Mouse (Mus musculus) CH12F3 (cell line): ENCODE measurements around the gene Mrm2.

Source experiments
- in situ Hi-C: fragments of 300-500 bp; cut with MboI; formaldehyde crosslinking; loops from 2 replicates; pipeline ENCODE4 v1.14.3; 2020; ENCODE audit warnings: low sequenced_read_pairs

The Mrm2 gene

DNA sequence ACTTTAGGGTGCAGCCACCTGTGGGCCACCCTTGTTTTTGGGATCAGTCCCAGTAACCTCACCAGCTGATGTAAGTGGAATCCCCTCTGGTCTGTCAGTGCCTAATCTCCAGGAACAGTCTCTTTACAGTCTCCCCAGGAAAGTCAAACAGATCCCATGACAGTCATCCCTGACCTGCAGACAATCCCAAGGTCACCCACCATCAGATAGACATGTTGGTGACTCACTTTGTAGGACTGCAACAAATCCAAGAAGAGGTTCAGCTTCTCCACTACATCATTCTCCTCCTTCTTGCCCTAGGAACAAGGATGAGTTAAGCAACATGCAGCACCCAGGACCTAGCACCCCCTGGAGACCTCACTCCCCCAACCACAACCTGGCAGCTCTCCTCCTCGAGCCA is 14.4 kb upstream of the Mrm2 start:
- in situ Hi-C loops: loop anchor here (10.0 kb wide), 1 partner anchor 49 kb away; no protein-coding TSS in a partner anchor

- in situ Hi-C loops: loop anchor here (10.0 kb wide), 1 partner anchor 50 kb away; no protein-coding TSS in a partner anchor
Measured at GRCm38 (mm10) chr5:140345244-140345643, 13.5 kb upstream of the Mrm2 start.

DNA sequence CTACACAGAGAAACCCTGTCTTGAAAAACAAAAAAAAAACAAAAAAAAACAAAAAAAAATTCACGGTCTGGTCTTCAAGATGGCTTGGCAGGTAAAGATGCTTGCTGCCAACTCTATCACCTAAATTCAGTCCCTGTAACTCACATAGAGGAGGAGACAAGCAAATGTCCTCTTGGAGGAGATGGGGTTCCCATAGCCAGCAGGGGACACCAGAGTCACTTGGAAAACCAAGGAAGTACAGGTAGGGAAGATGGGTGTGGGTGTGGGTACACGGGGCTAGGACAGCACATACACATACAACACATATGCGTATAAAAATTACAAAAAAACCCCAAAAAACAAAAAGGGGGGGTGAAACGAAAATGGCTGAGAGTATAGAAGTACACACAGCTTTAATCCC is 11.2 kb upstream of the Mrm2 start:
- in situ Hi-C loops: loop anchor here (10.0 kb wide), 1 partner anchor 52 kb away; no protein-coding TSS in a partner anchor

GRCm38 (mm10) chr5:140339836-140340235 is 8.1 kb upstream of the Mrm2 start:
- in situ Hi-C loops: loop anchor here (10.0 kb wide), 1 partner anchor 55 kb away; no protein-coding TSS in a partner anchor

GRCm38 (mm10) chr5:140338779-140339178 is 7.1 kb upstream of the Mrm2 start:
- in situ Hi-C loops: no loop called here

- in situ Hi-C loops: no loop called here
Measured at GRCm38 (mm10) chr5:140336680-140337079, 5.0 kb upstream of the Mrm2 start.

DNA sequence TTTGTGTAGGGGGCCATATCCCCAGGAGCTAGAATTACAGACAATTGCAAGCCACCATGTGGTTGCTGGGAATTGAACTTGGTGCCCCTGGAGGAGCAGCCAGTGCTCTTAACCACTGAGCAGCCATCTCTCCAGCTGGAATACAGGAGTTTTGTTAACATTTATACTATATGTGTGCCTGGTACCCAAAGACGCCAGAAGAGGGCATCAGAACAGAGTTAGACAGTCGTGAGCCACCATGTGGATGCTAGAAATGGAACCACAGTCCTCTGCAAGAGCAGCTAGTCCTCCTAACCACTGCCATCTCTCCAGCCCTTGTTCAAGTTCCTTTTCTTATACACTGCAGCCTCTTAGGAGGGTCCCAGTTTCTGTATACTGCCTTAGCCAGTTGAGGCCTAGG is 1.9 kb upstream of the Mrm2 start:
- in situ Hi-C loops: no loop called here

DNA sequence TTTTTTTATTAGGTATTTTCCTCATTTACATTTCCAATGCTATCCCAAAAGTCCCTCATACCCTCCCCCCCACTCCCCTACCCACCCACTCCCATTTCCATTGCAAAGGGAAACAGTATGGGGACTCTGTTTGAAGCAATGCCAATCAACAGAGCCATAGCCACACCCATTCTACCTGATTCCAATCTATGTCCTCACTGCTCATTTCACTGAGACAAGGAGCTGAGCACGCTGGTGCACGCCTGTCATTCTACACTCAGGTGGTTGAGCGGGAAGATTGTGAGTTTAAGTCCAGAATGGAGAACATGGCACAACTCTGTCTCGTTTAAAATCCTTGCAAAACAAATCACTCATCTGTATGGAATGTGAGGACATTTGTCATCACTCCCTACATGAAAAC is 821 bp upstream of the Mrm2 start:
- in situ Hi-C loops: no loop called here

DNA sequence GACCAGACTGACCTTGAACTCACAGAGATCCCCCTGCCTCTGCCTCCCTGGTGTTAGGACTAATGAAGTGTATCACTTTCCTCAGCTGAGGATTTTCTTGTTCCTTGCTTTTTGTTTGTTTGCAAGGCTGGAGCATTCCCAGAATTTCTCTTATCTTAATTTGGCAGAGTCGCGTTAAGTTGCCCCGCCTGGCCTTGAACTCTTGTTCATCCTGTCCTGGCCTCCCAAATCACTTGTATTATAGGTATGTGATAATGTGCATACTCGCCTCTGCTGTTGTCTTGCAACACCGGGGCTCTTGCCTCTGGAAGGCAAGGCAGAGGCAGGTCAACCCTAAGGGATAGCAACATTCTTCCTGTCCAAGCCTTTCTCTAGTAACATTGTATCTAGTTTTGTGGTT is 7.6 kb downstream of the Mrm2 start:
- in situ Hi-C loops: no loop called here

DNA sequence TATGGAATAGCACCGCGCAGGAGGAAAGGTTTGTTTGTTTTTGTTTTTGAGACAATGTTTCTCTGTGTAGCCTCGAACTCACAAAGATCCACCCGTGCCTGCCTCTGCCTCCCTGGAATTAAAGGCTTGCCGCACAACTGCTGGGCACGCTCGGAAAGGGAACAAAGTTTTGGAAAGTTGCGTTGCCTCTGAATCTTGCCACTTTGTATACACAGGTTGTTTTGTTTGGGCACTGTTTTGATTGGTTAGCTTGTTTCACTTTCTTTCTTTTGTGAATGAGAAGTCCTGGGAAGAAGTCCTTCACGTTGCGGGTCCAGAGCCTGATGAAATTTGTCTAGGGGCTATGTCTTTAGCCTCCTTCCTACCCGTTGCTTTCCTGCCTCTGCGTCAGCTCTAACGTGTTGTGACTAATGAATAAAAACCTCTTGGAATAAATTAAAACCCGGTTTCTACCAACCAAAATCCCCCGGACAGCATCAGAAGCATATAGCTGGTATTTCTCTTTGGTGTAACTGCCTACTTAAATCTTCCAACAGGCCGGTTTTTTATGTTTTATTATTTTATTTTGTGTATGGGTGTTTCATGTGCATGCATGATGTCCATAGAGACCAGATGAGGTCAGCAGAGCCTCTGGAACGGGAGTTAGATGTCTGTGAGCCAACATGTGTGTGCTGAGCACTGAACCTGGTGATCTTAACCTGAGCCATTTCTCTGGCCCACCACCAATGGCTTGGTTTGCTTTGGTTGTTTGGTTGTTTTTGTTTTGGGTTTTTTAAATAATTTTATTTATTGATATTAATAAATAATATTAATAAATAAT is 9.7 kb downstream of the Mrm2 start:
- in situ Hi-C loops: no loop called here

DNA sequence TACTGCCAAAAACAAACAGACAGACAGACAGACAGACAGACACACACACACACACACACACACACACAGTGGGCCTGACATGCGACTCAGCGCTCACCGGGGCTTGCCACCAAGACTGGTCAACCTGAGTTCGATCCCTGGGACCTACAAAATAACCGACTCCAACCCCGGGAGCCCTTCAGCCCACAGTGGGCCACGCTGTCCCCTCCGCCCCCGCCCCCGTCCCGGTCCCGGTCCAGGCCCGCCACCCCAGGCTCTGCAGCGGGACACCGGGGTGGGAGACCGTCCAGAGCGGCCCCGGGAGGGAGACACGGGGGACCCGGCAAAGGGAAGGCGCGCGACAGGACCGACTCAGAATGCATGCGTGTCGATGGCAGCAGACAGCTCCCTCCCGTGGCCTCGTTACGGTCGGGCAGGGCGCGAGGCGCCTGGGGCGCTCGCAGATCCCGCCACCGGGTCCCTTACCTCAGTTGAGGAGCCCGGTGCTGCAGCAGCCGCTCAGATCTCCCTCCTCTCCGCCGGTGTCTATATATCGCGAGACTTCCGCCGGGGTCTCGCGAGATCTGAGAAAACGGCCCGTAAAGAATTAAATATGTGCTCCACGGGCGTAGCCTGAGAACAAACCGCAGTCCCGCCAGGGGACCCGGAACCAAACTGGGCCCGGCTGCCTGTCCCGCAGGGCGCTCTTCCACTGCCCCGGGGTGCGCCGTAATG is 10.5 kb downstream of the Mrm2 start, which contains the start of the genes Mad1l1 and Nudt1:
TSS of gene Mad1l1 (minus strand) at position 511 of the 714 bp plus-strand sequence.
TSS of gene Nudt1 (plus strand) at position 615 of the 714 bp plus-strand sequence.
- in situ Hi-C loops: no loop called here

DNA sequence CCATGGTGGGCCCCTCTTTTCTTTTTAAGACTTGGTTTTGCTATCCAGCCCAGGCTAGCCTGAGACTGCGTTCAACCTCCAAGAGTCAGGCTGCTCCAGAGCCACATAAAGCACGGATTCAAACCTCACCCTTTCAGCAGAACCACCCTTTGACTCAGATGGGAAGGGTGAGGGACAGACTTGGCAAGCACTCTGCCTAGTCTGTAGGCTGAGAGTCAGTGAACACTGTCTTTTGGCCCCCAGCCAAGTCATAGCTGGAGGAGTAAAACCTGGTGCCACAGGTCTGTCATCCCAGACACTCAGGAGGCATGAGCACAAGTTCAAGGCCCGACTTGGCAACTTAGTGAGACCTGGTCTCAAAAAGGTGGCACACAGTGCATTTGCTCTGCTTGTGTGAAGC is 15.0 kb downstream of the Mrm2 start:
- in situ Hi-C loops: no loop called here

- in situ Hi-C loops: no loop called here
Measured at GRCm38 (mm10) chr5:140307602-140308001, 24.1 kb downstream of the Mrm2 start.

- in situ Hi-C loops: no loop called here
Measured at GRCm38 (mm10) chr5:140306016-140306415, 25.7 kb downstream of the Mrm2 start.

DNA sequence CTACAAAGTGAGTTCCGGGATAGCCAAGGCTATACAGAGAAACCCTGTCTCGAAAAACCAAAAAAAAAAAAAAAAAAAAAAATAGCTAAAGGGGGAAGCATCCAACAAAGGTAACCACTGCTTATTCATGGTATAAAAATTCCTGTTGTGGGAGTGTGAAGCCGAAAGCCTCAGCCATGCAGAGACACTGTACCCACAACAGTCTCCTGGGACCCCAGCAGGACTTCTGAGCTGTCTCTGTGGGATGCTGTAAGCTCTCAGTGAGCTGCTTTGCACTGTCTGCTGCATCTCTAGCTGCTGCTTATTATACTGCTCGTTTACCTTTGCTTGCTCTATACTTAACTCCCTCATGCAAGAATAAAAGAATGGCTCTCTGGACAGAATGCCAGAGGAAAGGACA is 33.4 kb downstream of the Mrm2 start:
- in situ Hi-C loops: loop anchor here (10.0 kb wide), 1 partner anchor 453 kb away; no protein-coding TSS in a partner anchor

DNA sequence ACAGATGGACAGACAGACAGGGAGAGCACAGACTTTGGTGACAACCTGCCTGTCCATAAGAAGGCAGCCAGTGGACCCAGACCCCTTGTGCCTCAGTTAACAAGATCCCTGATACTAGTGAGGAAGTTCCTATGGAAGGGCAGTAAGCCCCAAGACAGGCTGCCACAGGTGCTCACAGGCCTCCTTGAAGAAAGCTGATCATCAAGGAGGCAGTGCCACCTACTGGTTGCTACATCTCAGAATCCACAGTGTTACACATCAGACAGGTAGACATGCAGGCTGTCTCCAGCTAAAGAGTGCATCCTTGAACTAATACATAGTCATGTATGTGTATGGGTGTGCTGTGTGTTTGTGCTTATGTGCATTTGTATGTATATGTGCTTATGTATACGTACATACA is 39.5 kb downstream of the Mrm2 start:
- in situ Hi-C loops: loop anchor here (10.0 kb wide), 1 partner anchor 447 kb away; no protein-coding TSS in a partner anchor

DNA sequence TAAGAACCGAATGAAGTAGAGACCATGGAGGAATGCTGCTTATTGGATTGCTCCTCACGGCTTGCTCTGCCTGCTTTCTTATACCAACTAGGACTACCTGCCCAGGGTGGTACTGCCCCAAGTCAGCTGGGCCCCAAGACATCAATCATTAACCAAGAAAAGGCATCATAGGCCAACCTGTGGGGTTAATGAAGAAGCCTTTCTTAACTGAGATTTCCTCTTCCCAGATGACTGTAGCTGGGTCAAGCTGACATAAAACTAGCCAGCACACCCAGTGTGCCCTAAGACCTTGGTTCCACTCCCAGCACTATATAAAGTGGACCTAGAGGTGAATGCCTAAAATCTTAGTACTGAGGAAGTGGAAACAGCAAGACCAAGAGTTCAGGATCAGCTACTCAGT is 42.5 kb downstream of the Mrm2 start:
- in situ Hi-C loops: no loop called here

DNA sequence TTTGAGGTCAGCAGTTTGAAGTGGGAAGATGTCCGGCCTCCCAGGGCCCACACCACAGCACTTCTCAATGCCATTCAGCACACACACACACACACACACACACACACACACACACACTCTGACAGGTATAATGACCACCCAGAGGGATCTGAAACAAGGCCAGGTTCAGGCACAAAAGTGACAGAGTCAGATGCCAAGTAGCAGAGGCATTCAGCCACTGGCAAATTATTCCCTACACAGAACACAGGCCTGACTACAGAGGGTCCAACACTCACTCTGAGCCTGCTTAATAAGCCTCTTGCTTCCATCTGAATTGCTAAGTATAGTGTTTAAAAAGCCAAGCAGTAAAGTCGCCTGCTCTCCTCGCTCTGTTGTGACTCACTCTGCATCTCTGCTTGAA is 43.4 kb downstream of the Mrm2 start:
- in situ Hi-C loops: no loop called here

GRCm38 (mm10) chr5:140284761-140285160 is 46.9 kb downstream of the Mrm2 start:
- in situ Hi-C loops: no loop called here

DNA sequence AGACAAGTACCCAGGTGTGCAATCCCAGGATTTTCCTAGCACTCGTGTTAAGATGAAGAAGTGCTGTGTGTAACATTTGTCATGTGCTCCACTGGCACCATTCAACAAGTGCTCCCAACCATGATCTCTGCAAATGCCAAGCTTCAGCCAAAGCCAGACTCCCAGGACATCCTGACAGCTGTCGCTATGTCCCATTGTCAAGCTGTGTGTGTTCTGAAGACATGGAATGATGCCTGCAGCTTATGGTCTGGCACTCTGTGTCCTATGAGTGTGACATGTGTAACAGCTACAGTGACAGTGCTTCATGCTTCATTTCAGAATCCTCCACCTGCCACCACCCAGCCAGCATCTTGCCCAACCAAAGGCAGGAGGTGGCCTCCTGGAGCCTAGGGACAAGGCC is 47.7 kb downstream of the Mrm2 start:
- in situ Hi-C loops: no loop called here

DNA sequence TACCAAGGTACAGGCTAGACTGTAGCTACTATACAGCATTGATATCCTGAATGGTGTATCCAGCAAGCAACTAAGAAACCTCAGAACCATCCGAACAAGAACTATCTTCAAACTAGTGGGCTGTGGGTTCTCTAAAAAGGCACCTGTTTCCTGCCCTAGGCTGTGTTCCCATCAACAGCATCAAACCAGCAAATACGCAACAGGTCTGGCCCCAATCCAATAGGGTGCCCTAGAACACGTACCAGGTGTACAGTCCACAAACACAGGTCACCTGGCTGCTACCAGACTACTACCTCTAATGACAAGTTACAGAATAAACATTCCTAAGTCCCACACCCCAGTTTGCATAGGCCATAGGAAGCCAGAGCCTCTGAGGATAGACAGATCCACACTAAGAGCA is 48.8 kb downstream of the Mrm2 start:
- in situ Hi-C loops: no loop called here

DNA sequence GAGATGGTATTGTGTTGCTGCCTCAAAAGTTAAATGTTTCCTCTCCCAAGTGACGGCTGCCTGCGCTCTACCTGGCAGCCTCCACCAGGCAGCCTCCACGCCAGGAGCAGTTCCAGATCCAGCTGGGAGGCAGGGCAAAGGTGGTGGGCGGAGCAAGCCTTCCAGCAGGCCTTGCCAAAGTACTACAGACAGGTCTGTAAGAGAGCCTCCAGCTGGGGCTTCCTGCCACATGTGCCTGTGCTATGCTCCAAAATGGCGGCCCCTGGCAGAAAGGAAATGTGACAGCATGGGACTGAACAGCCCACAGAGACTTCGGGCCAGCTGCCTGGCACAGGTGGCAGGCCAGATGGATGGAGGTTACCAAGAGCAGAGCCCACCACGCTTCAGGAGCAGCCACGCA is 49.3 kb downstream of the Mrm2 start:
- in situ Hi-C loops: no loop called here
